Mouse (Mus musculus): ENCODE measurements around the gene Rhov.

The Rhov gene

DNA sequence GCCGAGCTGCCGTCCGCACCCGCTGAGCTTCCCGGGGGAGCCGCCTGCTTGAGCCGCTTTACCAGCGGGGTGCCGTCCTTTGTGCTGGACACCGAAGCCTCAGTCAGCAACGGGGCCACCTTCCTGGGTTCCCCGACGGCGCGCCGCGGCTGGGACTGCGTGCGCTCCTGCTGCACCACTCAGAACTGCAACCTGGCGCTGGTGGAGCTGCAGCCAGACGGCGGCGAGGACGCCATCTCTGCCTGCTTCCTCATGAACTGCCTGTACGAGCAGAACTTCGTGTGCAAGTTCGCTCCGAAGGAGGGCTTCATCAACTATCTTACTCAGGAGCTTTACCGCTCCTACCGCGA is 33.2 kb downstream of the Rhov start:
- DNase-seq (ENCODE audit: low spot score in 2 of 2), result no peak

DNA sequence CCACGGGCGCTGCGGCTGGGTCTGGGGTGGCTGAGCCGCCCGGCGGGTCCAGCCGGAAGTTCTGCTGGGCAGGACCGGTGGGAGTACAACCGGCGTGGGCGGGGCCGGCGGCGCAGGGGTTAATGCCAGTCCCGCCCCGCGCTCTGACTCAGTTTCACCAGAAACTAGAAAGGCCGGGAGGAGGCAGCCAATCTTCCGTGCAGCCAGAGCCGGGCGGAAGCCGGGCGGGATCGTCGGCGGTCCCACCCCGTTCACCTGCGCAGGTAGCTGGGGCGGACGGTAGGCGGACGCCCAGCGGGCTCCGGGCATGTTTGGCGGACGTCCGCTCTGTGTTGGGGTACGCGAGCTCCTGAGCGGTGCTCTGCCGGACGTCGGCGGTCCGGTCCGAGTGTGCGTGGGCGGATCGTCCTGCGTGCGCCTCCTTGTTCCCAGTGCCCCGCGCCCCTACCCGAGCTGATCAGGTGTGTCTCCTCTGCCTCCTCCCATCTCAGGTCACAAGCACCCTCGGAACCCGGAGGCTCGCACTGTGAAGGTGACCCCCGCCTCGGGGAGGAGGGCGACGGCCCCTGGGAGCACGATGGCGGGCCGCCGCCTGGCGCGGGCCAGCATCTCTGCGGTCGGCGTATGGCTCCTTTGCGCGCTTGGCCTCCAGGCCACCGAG is 33.7 kb downstream of the Rhov start, which contains the start of gene Spint1:
Spint1 (plus strand) TSS at position 153 of the 661 bp plus-strand sequence.
- DNase-seq (ENCODE audit: low spot score in 2 of 2), result no peak

DNA sequence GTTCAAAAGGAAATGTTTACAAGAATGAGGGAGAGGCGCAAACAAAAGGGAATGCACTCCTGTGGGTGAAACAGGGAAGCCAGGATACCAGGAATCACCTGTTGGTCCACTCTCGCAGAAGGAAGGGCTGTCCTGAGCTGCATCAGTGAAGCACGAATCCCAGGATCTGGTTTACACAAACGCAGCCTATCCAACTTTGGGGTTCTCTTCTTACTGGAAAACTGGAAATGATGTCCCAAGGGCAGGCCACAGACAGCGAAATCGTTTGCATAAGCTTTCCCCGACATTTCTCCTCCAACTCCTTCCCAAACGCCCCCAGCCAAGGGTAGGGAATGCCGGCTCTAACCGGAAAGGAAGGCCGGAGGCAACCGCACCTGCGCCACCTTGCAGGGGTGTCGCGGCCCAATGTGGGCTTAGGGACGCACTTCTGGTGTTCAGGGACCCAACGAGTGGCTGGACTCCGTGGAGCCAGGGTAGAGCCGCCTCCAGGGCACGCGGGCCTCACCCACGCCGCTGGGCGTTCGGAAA is 34.3 kb downstream of the Rhov start:
- DNase-seq (ENCODE audit: low spot score in 2 of 2), result no peak

DNA sequence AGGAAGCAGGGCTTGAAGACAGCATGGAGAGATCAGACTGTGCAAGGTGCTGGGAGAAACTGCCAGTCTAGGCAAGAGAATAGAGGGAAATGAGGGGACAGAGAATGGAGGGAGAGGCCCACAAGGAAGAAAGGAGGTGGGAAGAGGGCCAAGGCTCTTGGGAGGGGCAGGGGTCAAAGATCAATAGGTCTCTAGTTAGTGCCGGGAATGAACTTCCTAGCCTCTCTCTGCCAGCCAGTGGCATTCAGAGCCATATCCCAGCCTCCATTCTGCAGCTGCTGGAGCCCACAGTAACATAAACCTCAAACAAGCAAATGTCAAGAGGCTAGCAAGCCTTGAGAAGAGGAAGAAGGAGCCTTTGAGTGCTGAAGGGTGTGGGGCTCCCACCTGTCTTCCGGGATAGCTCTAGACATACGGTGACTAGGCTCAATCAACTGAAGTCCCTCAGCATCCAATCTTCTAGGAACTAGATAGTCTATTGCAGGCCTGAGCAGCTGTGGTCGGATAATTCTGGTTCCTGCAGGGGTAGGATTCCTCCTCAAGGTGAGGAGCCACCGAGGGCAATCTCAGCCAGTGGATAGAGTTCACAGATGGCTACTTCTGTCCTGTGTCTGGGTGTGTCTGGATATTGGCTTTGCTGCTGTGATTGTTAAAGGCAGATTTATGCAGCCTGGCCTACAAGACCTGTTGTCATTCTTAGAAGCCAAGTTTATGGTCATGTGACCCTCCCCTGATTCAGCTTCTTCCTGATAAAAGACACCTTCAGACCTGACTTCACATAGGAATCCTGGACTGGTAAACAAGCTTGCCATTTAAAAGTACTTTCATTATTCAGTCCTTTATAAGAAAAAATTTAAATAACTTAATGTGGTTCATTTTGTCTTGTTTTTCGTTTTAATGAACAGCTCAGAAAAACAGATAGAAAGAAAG is 41.0 kb downstream of the Rhov start, which contains the start of gene Ppp1r14d:
Ppp1r14d (minus strand) TSS at position 132 of the 930 bp plus-strand sequence.
- no peak for DNase-seq (ENCODE audit: low spot score in 2 of 2)

All from left cerebral cortex, adult 9 months (tissue).